Mouse (Mus musculus) megakaryocyte, adult 5-6 weeks (primary cell): ENCODE measurements around the gene Ppme1. TPM values are rescaled to one million over a fixed set of nuclear protein-coding genes. Genes with fewer than 3 reads are reported as not detected.

Experiments used
- ATAC-seq: 2 replicates; pipeline ENCODE4 v1.8.0; 2016; ENCODE audit warnings: mild to moderate bottlenecking, inconsistent platforms; ENCODE audit not compliant: poor library complexity, severe bottlenecking
- total RNA-seq, 2 experiments: library from RNA; stranded (forward) in 1 of 2; stranded (reverse) in 1 of 2; fragments of 153-499, 151-499 nt in 1 of 2; fragments of 221-1000, 200-1000 nt in 1 of 2; gene quantifications; 2 replicates each; pipeline versions ENCODE4 v1.2.3 to v1.2.4; 2015 to 2017

Gene Ppme1
- total RNA-seq, 2 experiments from 2014 or later: 10.6 to 19.9 TPM

- no peak for ATAC-seq
Measured at GRCm38 (mm10) chr7:100281596-100281995, 90.5 kb downstream of the Ppme1 start.

DNA sequence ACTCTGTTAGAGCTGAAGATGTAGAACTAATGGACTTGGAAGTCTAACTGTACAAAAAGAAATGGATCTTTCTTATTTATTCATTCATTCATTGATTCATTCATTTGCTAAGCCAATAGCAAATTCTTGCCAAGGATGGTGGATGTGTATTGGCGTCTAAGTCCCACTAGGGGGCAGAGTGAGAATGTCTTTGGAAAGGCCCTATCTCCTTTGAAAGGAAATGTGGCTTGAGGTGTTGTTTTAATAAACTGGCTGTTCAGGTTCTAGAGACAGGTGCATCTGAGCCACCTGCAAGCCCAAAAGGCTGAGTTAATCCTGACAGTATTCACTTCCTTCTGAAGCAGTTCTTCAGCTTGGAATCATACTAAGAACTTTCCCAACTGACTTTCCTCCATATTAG lies 92.3 kb downstream of the Ppme1 start:
- ATAC-seq: no peak; the same call in 1 of the 2 replicates

Other genes with a start within 250 kb of the Ppme1 start
- gene Lipt2, start 213.0 kb downstream of the Ppme1 start, total RNA-seq (2015): 9.4 and 10.9 TPM in 2 replicates
- 2.1 and 4.6 TPM in 2 replicates for gene Lipt2, start 213.0 kb downstream of the Ppme1 start, total RNA-seq (2017)
- 18.0 and 21.1 TPM in 2 replicates for gene Kcne3, start 195.8 kb downstream of the Ppme1 start, total RNA-seq (2015)
- gene Kcne3, start 195.8 kb downstream of the Ppme1 start, total RNA-seq (2017): 12.0 and 19.5 TPM in 2 replicates
- gene Pgm2l1, start 144.9 kb downstream of the Ppme1 start, total RNA-seq (2015): 9.8 and 11.9 TPM in 2 replicates
- gene Pgm2l1, start 144.9 kb downstream of the Ppme1 start, total RNA-seq (2017): 7.7 and 9.6 TPM in 2 replicates
- gene P4ha3, start 86.8 kb downstream of the Ppme1 start, total RNA-seq (2015): not detected in 2 replicates
- not detected in 2 replicates for gene P4ha3, start 86.8 kb downstream of the Ppme1 start, total RNA-seq (2017)
- 51.1 and 55.6 TPM in 2 replicates for gene C2cd3, start 74 bp downstream of the Ppme1 start, total RNA-seq (2015)
- gene C2cd3, start 74 bp downstream of the Ppme1 start, total RNA-seq (2017): 21.0 and 24.1 TPM in 2 replicates
- 0.07 TPM in 2 replicates for gene Ucp3, start 100.7 kb upstream of the Ppme1 start, total RNA-seq (2015)
- gene Ucp3, start 100.7 kb upstream of the Ppme1 start, total RNA-seq (2017): 0.45 TPM in 1 of 2 replicates, not detected in the other
- 702 and 742 TPM in 2 replicates for gene Ucp2, start 121.0 kb upstream of the Ppme1 start, total RNA-seq (2015)
- 316 and 332 TPM in 2 replicates for gene Ucp2, start 121.0 kb upstream of the Ppme1 start, total RNA-seq (2017)
- not detected in 2 replicates for gene Dnajb13, start 142.7 kb upstream of the Ppme1 start, total RNA-seq (2015)
- gene Dnajb13, start 142.7 kb upstream of the Ppme1 start, total RNA-seq (2017): 0.16 and 0.44 TPM in 2 replicates
- 24.7 and 31.5 TPM in 2 replicates for gene Coa4, start 164.8 kb upstream of the Ppme1 start, total RNA-seq (2015)
- 19.4 and 23.0 TPM in 2 replicates for gene Coa4, start 164.8 kb upstream of the Ppme1 start, total RNA-seq (2017)
- 102 and 106 TPM in 2 replicates for gene Rab6a, start 235.1 kb upstream of the Ppme1 start, total RNA-seq (2015)
- 87.5 and 100 TPM in 2 replicates for gene Rab6a, start 235.1 kb upstream of the Ppme1 start, total RNA-seq (2017)
- 49.4 and 54.0 TPM in 2 replicates for gene Mrpl48, start 236.0 kb upstream of the Ppme1 start, total RNA-seq (2015)
- gene Mrpl48, start 236.0 kb upstream of the Ppme1 start, total RNA-seq (2017): 62.2 and 83.3 TPM in 2 replicates